Mouse (Mus musculus) cerebellum, postnatal 25 days (tissue): ENCODE data around the gene Fam162b.

ENCODE experiments used
- DNase-seq, 2 experiments: peaks; one replicate each; pipeline ENCODE4 v3.0.0; 2021; ENCODE audit warnings: mixed read lengths in 2 of 2

Gene Fam162b

GRCm38 (mm10) chr10:51590139-51590574, at the start of gene Fam162b:
Gene Fam162b (minus strand): TSS chr10:51590517.
- peak in 1 of 2 experiments; percentile 3 for DNase-seq

GRCm38 (mm10) chr10:51631411-51632136, 41.3 kb upstream of the Fam162b start, which contains the start of gene Gprc6a:
Gene Gprc6a (minus strand): TSS chr10:51631461.
- DNase-seq, result no peak

DNA sequence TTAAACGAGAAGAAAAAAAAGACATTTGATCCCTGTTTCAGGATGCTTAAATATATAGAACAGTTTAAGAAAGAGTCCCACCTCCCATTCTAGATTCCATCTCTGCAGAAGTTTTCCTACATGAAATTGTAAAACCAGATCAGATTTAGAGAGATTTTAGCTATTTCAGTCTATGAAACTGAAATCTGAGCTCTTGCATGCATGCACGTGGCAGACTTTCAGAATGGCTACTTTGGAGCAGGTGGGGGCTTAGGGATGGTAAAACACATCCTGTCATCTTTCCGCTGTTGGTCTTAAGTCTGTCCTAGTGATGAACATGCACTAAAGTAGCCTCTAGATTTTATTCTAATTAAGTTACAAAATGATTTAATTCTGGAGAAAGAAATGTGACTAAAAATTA, 30.9 kb upstream of the Fam162b start:
- no peak for DNase-seq

DNA sequence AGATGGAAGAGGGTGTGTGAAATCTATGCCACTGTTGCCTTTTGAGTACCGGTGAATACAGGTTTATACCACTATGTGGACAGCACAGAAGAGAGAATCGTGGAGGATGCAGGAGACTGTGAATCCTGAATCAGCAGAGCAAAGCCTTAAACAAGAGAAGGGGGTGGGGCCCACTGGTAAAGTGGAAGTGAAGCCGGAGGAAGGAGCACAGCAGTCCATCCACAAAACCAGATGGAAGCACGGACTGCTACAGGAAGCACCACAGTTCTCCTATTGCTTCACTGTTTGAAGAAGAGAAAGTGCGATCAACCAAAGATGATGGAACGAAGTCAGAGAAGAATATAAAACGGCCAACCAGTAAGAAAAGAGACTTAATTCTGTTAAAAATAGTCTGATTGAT, 29.8 kb upstream of the Fam162b start:
- DNase-seq, result no peak

DNA sequence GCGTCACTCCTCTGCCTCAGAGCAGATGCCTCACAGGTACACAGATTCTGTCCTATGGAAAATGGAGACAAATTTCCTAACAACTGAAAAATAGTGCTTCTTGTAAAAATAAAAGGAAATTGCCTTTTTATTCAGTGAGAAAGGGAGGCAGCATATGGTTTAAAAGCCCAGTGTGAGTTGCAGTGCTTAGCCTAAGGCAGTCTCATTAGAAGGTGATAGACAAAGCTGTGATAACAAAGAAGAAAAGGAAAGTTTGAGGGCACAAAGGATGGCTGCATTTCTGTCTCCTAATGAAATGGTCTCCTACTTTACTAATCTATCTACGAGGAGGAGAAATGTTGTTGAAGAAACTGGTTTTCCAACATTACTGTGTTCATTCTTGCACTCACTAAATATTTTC, 28.2 kb upstream of the Fam162b start:
- DNase-seq, result no peak

- DNase-seq, result no peak
Observed at GRCm38 (mm10) chr10:51614826-51615590, 24.7 kb upstream of the Fam162b start.

DNA sequence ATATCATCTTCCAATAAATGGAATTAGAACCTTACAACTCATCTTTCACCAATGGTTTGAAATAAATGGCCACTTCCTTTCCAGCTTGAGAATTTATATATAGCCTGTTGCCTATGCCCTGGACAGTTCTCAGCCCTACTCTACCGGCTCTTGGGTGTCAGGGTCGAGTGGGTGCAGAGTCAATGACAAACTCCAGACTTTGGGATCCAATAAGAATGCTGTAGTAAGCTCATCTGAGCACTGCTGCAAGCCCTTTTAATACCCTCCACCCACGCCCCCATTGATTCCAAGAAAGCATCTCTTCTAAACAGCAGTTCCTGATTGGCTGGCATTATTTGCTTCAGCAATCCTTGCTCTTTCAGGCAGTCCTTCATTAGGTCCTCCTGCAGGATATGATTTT, 23.1 kb upstream of the Fam162b start:
- no peak for DNase-seq

GRCm38 (mm10) chr10:51611969-51612682, 21.8 kb upstream of the Fam162b start:
- DNase-seq, result no peak

DNA sequence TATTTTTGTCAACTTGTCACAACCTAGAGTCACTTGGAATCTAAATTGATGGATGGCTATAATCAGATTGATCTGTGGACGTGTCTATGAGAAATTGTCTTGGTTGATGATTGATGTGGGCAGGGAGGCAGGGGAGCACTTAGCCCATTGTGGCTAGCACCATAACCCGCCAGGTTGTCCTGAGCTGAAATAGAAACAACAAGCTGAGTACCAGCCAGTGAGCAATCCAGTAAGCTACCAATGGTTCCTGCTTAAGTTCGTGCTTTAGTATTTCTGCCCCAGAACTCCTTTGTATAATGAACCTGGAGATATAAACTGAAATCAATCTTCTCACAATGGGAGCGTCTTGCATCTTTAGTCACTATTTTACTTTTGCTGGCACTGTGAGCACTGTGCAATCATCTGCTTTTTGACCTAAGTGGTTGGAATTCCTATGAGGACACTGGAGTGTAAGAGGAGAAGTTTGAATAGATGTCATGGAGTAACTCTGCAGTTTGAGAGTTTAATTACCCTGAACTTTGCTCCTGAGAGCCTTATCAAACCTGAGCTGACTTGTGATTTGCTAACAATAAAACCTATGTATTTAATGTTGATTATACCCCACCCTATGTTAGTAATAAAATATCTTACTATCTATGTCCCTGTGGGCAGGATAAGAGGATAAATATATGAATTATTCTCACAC, 19.6 kb upstream of the Fam162b start:
- DNase-seq, result no peak

- no peak for DNase-seq
Observed at GRCm38 (mm10) chr10:51596928-51597635, 6.8 kb upstream of the Fam162b start.

DNA sequence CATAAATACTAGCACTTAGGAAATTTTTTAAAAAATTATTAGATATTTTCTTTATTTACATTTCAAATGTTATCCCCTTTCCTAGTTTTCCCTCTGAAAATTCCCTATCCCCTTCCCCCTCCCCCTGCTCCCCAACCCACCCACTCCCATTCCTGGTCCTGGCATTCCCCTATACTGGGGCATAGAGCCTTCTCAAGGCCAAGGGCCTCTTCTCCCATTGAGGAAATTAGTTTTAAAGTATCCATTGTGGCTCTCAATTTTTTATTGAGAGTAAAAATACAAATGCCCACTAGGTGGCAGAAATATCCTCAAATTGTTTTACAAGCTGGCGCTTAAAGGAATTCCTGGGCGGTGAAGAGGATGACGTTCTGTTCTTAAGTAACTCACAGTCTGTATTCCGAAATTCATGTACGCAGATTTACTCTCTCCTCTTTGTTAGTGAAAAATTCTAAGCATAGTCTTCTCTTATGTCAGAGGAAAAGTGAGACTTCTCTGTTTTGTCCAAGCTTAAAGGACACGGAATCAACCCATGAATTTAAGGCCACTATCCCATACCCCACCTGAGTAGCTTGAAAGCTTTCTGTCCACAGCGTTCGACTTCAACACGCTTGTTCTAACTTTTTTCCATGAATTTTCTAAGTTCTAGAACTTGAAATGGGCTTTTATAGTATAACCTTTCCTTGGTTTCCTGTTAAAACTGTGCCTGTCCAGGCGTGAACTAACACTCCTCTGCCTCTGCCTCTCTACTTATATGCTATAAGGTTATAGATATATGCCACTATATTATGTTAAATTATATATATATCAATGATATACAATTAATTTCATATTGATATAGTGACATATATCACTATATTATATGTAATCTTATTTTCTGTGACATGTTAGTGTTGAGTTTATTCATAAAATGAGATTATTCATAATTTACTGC, 4.9 kb upstream of the Fam162b start:
- DNase-seq, result peak in 1 of 2 experiments; percentile 3

GRCm38 (mm10) chr10:51591574-51591973, 1.3 kb upstream of the Fam162b start:
- no peak for DNase-seq

DNA sequence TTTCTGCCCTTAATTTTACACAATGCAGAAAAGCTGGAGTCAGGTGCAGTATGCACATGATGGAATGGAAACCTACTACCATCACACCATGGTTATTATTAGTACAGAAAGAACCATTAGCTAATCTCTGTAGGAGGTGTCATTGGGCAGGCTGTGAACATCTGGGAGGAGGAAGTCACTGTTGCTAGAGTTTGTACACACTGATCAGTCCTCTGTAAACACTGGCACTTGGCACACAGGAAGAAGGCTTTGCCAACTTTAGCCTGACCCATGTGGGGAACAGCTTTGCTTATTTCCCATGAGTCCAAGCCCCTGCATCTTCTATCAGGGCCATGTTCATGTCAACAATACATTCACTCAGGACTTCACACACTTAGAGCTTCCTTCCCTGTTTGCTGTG, 5.4 kb downstream of the Fam162b start:
- no peak for DNase-seq

DNA sequence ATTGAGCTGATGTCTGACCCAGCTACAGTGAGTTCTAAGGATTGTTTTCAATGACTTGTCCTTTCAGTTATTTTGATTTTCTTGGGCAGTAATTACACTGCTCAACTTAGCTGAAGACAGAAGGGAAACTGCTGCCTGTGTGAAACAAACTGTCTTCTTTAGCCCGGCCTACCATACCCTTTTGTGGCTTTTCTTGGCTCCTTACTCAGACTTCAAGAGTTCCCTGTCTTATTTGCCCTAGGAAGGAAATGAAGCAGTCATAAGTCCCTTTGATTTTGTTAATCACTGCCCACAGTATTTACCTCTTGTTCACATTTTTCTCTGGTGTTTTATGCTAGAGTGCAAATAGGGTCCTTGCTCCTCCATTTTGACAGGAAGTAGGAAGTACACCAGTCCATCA, 5.9 kb downstream of the Fam162b start:
- DNase-seq, result no peak

GRCm38 (mm10) chr10:51571225-51571996, 18.9 kb downstream of the Fam162b start:
- no peak for DNase-seq

DNA sequence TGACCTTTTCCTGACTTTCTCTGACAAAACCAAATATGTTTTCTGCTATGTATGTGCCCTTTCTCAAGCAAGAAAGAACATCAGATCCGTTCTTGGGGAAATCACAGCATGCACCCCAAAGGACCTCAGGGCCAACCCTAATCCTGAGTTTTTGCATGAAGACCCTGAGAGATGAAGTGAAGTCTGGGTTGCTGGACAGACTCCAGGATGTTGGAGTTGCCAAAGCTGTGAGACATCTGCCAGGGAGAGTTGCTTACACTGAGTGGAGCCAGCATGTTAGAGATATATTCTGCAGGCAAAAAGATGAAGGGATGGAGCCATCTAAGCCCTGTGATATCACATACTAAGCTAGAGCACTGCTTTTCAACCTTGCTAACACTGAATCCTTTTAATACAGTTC, 34.3 kb downstream of the Fam162b start:
- no peak for DNase-seq

DNA sequence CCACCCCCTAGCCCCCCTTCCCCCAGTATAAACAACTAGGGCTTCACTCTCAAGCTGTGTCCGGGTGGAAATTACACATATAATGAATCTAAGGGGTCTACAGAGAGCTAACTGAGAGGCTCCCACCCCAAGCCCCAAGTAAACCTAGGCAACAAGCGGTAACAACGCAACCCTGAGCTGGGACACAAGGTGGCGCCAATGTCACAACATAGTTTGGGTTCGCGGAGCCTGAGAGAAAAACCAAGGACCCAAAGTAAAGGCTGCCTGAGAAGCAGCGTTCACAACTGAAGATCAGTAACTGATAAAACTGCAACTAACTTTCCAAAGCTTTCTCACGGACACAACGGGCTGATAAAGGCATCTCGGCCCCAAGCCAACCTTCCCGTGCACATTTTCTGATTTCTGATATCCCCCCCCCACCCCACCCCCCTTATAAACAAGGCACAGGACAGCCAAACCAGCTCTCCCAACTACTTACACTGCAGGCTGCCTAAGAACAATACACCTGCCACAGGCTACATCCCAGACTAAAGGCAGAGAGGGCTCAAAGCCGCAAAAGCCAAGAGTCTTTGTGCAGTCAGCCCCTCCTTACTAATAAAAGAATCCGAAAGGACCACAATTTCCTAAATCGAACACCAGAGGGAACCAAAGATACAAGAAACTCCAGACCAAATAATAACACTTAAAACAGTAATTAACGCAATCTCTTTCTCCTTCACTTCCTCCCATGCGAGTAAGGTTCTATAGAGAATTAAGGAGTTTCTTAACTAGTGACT, 36.8 kb downstream of the Fam162b start:
- peak; percentile 64 to 79 for DNase-seq
